Mouse (Mus musculus) effector memory CD4-positive, alpha-beta T cell, adult 5 months (primary cell): ENCODE measurements around the gene Slc10a6. TPM values are rescaled to one million over a fixed set of nuclear protein-coding genes. Genes with fewer than 3 reads are reported as not detected.

Experiments used
- polyA plus RNA-seq: library from polyadenylated mRNA; unstranded; fragments of 100-300 nt; shearing (Covaris generic); gene quantifications from one replicate; pipeline ENCODE4 v1.2.1, GENCODE M21; 2017

The Slc10a6 gene
- polyA plus RNA-seq, result not detected

GRCm38 (mm10) chr5:103629111-103629764 lies at the start of gene Slc10a6:
TSS of gene Slc10a6 (minus strand) at chr5:103629403.

DNA sequence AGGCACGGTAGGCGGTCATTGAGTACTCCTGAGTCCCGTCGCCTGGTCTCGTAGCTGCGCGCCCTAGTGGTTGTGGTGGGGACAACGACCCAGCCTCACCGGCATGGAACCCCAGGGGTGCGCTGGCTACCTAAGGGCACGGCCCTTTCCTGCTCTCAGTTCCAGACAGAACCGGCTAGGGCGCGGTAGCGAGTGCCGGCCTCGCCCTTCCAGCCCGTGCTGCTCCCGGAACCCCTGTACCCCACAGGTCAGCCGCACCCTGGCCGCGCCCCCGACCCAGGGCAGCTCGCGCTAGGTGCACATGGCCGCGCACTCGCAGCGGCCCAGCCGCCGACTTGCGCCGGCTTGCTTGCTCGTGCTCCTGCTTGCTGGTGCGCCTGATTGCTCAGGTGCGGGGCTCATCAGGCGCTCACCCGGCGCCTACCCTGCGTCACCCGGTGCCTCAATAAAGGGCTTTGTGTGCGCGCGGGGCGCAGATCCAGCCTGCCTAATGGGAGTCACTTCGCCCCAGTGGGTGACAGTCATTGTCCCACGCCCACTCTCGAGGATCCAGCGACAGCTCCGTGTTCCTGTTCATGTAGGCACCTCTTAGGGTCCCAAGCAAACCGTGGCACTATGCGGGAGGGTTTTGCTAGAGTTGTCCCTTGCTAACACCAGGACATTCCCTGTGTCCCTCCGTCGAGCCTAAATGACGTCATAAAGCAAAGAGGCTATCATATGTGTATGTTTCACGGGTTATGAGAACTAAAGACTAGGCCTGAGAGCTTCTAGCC lies 26.3 kb upstream of the Slc10a6 start, which contains the start of gene 1700016H13Rik:
Gene 1700016H13Rik (minus strand): TSS at position 665 of the 773 bp plus-strand sequence.

Other genes with a start within 250 kb of the Slc10a6 start
- 34.6 TPM for gene Ptpn13, start 204.2 kb downstream of the Slc10a6 start, polyA plus RNA-seq
- not detected for gene 1700016H13Rik, start 26.6 kb upstream of the Slc10a6 start, polyA plus RNA-seq
- gene Aff1, start 63.0 kb upstream of the Slc10a6 start, polyA plus RNA-seq, result 173 TPM